Mouse (Mus musculus) lung, adult 2 months (tissue): ENCODE measurements around the gene C1s1.
"Not testable (repeated sequence)": the region's sequence is repeated elsewhere in the genome, so short reads cannot be mapped to it uniquely, and the experiment has no call there.

Source experiments
- CTCF ChIP-seq: fragments of 200-500 bp; IDR thresholded peaks from 2 replicates; pipeline ENCODE4 v1.5.1; 2011; ENCODE audit warnings: mild to moderate bottlenecking, low read length, control low read depth; ENCODE audit not compliant: insufficient read depth
- POLR2A ChIP-seq: fragments of 200-500 bp; IDR thresholded peaks from 2 replicates; pipeline ENCODE4 v1.6.1; 2011; ENCODE audit warnings: low read depth, mild to moderate bottlenecking, control low read depth, low read length, borderline replicate concordance; ENCODE audit errors: extremely low read depth

- TF ChIP-seq CTCF, POLR2A: not testable (repeated sequence)
Measured at GRCm38 (mm10) chr6:124483831-124484230, 58.3 kb downstream of the C1s1 start.
